Mouse (Mus musculus) fibroblast of lung, adult 2 months (primary cell): ENCODE results near the gene Fam196b.

Experiments used
- DNase-seq: peaks from one replicate; pipeline ENCODE4 v3.0.0-alpha.2; 2011; ENCODE audit warnings: low read depth

Fam196b gene

GRCm38 (mm10) chr11:34406309-34406708 lies 91.7 kb downstream of the Fam196b start:
- DNase-seq, result no peak

GRCm38 (mm10) chr11:34406850-34407249 lies 92.2 kb downstream of the Fam196b start:
- DNase-seq, result no peak

GRCm38 (mm10) chr11:34415884-34416618 lies 101.4 kb downstream of the Fam196b start:
- no peak for DNase-seq

- no peak for DNase-seq
Measured at GRCm38 (mm10) chr11:34416619-34416979, 102.0 kb downstream of the Fam196b start.

GRCm38 (mm10) chr11:34421061-34421460 lies 106.4 kb downstream of the Fam196b start:
- no peak for DNase-seq

GRCm38 (mm10) chr11:34424546-34424945 lies 109.9 kb downstream of the Fam196b start:
- DNase-seq, result no peak

GRCm38 (mm10) chr11:34427212-34427611 lies 112.6 kb downstream of the Fam196b start:
- no peak for DNase-seq

GRCm38 (mm10) chr11:34430940-34431339 lies 116.3 kb downstream of the Fam196b start:
- no peak for DNase-seq

- DNase-seq, result no peak
Measured at GRCm38 (mm10) chr11:34431371-34431770, 116.7 kb downstream of the Fam196b start.

- DNase-seq, result no peak
Measured at GRCm38 (mm10) chr11:34431978-34432377, 117.4 kb downstream of the Fam196b start.

- DNase-seq, result no peak
Measured at GRCm38 (mm10) chr11:34437446-34437845, 122.8 kb downstream of the Fam196b start.

GRCm38 (mm10) chr11:34438429-34438828 lies 123.8 kb downstream of the Fam196b start:
- no peak for DNase-seq

- DNase-seq, result no peak
Measured at GRCm38 (mm10) chr11:34447891-34448290, 133.3 kb downstream of the Fam196b start.

- DNase-seq, result no peak
Measured at GRCm38 (mm10) chr11:34449944-34450343, 135.3 kb downstream of the Fam196b start.

- DNase-seq, result no peak
Measured at GRCm38 (mm10) chr11:34467056-34467455, 152.4 kb downstream of the Fam196b start.

- no peak for DNase-seq
Measured at GRCm38 (mm10) chr11:34468571-34468970, 153.9 kb downstream of the Fam196b start.

GRCm38 (mm10) chr11:34469792-34470191 lies 155.2 kb downstream of the Fam196b start:
- DNase-seq, result no peak
